Mouse (Mus musculus): ENCODE data around the gene Ttll8.

Ttll8 gene

DNA sequence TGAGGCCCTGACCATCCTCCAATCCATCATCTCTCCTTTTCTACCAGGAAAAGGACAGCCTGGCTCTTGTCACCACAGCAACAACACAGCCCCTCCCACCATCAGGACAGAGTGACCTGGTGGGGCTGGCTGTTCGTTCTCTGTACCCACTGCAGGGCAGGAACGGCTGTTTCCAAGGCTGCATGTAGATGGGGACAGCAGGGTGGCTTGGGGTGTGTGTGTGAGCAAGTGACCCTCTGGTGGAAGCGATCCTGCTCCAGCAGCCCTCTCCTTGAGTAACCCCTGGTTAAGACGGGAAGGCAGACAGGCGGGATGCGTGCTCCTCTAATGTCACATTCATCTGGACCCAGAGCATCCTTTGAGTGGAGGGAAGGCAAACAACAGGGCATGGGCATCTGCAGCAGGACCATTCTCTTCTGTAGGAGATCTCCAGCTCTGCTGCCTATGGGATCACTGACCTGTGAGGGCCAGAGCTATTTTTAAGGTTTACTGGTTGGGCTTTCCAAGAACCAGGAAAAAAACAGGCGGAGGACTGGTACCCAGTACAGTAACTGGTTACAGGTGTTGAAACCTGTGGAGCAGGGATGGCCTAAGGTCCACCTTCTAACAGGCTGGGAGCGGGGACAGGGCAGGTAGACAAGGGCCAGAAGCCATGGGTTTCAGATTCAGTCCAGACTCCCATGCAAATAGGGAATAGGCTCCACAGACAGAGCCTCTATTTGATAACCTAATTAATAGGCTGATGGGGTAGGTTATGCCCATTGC lies 94.8 kb downstream of the Ttll8 start:
- DNase-seq = no peak

DNA sequence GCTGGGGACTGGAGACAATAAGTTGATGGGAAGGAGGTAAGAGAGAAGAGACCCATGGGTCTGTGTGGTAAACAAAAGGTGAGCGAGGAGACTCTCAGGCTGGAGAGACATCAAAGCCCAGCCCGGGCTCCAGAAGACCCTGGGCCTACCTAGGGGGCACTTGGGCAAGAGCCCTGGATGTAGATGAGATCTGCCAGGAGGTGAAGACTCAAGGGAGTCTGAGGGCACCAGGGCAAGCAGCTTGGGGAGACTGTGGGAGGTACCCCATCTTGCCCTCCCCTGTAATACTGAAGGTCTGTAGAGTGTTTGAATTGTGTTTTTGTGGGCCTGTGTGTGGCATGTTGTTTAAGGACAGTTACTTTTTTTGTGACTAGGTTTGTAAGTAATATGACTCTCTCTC lies 95.5 kb downstream of the Ttll8 start:
- DNase-seq = no peak

DNA sequence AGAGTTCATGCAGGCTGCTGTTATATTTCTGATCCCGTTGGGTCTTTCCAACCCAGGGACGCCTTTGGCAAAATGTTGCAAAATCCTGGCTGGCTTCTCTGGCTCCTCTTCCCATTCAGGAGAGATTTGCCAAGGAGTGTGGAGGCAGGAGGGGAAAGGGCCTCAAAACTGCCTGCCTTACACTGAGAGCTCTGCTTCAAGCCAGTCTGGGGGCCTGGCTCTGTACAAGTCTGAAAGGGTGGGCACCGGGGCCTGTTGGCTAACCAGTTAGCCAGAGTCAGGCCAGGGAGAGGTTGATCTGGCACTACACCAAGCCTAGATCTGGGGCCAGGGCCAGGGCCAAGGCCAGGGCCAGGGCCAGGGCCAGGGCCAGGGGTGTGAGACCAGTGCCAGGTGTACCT lies 96.1 kb downstream of the Ttll8 start:
- no peak for DNase-seq

- no peak for DNase-seq
Observed at GRCm38 (mm10) chr15:88857361-88857760, 96.9 kb downstream of the Ttll8 start.

- no peak for DNase-seq
Observed at GRCm38 (mm10) chr15:88856613-88857012, 97.6 kb downstream of the Ttll8 start.

DNA sequence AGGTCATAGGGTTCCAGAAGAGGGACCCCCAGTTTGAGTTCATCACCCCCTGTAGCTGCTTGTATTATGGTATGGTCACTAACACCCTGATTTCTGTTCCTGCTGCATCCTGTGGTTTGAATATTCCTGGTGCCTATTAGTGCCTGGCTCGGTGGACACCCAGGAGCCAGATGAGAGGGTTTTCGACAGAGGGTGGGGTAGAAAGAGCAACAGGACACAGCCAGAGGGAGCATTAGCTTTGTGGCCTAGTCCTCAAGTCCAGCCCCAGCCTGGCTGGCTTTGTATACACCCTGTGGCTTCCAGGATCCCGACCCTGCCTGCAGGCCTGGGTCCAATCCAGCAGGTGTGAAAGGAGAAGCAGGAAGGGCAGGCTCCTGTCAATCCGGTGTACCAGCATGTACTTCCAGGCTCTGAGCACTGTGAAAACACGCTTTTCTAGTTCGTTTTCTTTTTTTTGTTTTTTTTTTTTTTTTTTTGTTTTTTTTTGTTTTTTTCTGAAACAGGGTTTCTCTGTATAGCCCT lies 98.3 kb downstream of the Ttll8 start:
- DNase-seq = no peak

GRCm38 (mm10) chr15:88854969-88855830 lies 99.0 kb downstream of the Ttll8 start:
- no peak for DNase-seq

DNA sequence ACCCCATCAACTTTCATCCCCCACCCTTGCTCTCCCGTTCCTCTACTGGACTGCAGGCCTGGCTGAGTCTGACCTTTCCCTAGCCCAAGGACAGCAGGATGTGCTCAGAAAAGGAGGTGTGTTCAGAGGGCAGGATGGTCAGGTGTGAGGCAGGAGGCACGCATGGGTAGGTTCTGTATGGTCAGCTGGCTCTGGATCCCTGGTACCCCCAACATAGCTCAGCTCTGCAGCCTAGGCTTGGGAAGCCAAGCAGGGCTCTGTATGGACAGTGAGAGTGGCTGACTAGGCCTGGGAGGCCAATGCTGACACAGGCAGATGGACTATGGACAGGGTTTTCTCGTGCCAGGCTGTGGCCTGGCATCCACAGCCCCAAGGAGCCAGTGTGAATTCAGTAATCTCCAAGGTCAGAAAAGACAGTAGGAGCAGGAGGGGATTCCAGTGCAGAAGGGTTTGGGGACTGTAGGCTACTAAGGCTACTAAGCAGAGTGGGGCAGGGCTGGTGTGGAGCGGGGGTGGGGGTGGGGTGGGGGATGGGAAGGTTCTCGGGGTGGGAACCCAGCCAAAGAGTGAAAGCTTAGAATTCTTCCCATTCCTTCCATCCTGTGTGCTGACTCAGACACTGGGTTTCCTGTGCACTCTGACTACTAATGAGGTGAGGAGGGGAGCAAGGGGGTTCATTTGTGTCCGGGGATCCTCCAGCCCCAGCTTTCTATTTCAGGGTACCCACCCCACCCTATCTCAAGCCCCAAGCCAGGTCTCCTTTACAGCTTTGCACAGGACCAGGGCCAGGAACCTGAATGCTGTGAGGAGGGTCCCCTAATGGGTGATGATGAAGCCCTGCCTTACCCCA lies 99.9 kb downstream of the Ttll8 start:
- no peak for DNase-seq

- no peak for DNase-seq
Observed at GRCm38 (mm10) chr15:88853106-88853505, 101.1 kb downstream of the Ttll8 start.

- no peak for DNase-seq
Observed at GRCm38 (mm10) chr15:88851507-88852149, 102.6 kb downstream of the Ttll8 start.

DNA sequence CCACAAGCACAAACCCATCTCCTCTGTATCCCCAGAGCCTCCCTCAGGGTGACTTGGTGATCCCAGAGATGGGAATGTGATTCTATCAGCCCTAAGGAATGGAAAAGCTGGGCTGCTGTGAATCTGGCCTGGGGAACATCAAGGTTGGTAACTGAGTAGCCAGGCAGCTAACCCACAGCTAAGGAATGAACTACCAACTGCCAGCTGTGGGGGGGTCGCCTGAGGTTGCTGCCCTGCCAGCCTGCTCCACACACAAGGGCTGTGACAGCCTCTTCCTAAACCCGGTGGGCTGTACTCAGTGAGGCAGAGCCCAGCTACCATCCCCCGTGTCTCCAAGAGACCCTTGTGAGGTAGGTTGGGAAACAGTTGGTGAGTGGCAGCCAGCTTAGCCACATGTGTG lies 103.1 kb downstream of the Ttll8 start:
- no peak for DNase-seq

GRCm38 (mm10) chr15:88850146-88850826 lies 103.9 kb downstream of the Ttll8 start:
- peak; percentile 93 for DNase-seq

DNA sequence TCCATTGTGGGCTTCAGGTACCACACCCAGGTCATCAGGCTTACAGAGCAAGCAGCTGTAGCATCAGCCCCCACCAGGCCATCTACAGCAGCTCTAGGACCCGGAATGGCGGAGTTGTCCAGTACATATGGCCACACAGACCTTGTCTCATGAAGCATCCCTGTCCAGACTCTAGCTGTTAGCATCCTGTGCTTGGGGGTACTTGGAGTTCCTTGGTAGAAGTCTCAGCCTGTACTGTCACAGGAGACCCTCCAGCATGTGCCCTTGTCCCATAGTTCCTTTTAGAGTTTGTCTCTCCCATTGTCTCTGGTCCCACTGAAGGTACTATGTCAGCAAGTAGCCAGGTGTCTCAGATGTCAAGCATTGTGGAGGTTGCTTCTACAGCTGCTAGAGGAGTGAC lies 104.6 kb downstream of the Ttll8 start:
- no peak for DNase-seq

DNA sequence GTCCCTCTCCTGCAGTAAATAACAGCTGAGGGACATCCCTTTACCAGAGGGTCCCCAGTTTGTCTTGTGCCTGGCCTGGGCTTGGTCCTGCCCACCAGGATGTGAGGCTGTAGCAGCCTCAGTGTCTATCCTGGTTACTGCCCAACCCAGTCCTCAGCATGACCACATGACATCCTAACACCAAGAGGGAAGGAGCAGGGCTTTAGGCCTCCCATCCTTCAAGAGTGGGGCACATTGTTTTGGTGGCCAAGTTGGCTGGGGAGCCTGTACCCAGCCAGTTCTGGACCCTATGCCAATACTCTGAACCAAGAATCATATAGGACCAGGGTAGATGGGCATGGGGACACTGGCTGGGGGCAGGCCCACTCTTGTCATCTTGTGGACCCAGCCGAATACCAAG lies 105.6 kb downstream of the Ttll8 start:
- no peak for DNase-seq

- no peak for DNase-seq
Observed at GRCm38 (mm10) chr15:88844966-88845365, 109.3 kb downstream of the Ttll8 start.

DNA sequence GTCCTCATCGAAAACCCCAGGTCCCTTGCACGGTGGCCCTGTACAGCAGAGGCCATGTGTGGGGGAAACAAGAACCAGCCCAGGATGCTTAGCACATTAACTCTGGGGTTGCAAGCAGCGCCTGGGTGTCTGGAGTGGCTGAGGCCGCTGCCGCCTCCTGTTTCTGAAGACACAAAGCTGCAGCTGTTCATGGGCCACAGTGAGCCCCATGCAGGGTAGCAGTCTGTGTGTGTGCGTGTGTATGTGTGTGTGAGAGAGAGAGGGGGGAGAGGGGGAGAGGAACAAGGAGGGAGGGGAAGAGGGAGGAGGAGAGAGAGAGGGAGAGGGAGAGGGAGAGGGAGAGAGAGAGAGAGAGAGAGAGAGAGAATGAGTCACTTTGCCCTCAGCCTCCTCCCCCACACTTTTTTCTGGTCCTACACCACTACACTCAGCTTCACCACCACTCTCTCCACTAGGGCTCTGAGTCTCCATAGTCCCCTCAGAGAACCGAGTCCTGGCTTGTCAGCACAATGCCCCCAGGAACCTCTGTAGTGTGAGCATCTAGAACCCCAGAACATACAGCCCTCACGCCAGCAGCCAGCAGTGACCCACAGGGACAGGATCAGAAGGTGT lies 110.6 kb downstream of the Ttll8 start:
- peak; percentile 82 for DNase-seq

GRCm38 (mm10) chr15:88842300-88842673 lies 111.9 kb downstream of the Ttll8 start:
- DNase-seq = no peak

- DNase-seq = no peak
Observed at GRCm38 (mm10) chr15:88841580-88842299, 112.5 kb downstream of the Ttll8 start.

DNA sequence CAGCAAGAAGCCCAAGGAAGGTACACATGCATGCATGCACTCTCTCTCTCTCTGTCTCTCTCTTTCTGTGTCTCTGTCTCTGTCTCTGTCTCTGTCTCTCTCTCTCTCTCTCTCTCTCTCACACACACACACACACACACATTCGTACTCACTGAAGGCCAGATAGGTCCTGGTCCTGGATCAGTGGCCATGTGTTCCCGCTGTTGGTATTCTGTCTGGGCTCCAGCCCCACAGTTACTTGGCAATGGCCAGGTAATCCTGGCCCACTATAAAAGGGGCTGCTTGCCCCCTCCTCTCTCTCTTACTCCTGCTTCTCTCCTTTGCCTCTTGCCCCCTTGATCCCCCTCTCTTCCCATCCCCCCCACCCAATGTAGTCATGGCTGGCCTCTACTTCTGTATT lies 113.1 kb downstream of the Ttll8 start:
- no peak for DNase-seq

Measured in layer of hippocampus, adult 9-11 months (tissue).